Mouse (Mus musculus) lung, postnatal 14 days (tissue): ENCODE data around the gene Fundc2.
A peak's percentile ranks its signal among the peaks of the same experiment; 100 is the strongest.

Experiments used
- DNase-seq: peaks from one replicate; pipeline ENCODE4 v3.0.0; 2021

The Fundc2 gene

DNA sequence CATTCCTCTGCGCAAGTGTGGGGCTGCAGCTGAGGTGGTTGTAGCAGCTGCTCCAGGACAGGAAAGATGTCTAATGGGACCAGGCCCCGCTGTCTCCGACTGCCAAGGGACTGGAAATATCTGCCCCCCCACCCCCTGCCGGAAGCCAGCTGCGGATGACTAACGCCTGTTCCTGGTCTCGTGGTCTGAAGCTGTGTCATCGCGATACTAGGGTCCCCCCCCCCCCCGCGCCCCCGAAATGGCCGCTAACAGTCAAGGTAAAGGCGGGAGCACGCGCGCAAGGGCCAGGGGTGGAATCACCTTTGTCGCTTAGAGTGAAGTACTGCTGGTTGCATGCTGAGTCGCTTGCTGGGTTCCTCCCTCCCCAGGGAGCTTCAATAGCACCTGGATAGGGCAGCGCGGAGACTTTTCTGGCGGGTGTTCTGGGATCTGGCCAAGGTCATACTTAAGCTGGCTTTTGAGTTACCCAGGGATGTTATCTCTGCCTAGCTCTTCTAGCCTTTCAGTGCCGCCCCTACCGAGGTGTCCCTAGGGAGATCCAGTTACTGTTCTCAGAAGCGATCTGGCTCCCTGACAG, at the start of gene Fundc2, which contains the start of gene F8:
TSS of gene Fundc2 (plus strand) at position 205 of the 577 bp plus-strand sequence.
TSS of gene F8 (minus strand) at position 421 of the 577 bp plus-strand sequence.
- peak; percentile 77 for DNase-seq

DNA sequence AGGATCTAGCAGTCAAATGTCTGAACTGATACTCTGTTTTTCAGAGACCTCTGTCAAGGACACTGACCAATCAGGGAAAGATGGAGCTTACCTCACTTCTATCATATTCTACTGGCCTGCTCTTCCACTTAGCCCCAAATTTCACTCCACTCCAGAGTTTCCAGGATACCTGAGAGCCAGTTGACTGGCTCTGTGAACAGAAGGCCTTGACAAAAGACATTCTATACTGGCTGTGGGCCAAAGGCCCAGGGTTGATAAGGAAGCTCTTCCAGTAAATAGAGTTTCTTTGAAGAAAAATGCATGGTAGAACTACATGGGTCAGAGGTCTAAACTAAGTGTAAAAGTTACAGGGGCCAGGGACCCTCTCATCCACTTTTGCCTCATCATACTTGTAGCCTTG, 12.0 kb upstream of the Fundc2 start:
- DNase-seq = no peak

DNA sequence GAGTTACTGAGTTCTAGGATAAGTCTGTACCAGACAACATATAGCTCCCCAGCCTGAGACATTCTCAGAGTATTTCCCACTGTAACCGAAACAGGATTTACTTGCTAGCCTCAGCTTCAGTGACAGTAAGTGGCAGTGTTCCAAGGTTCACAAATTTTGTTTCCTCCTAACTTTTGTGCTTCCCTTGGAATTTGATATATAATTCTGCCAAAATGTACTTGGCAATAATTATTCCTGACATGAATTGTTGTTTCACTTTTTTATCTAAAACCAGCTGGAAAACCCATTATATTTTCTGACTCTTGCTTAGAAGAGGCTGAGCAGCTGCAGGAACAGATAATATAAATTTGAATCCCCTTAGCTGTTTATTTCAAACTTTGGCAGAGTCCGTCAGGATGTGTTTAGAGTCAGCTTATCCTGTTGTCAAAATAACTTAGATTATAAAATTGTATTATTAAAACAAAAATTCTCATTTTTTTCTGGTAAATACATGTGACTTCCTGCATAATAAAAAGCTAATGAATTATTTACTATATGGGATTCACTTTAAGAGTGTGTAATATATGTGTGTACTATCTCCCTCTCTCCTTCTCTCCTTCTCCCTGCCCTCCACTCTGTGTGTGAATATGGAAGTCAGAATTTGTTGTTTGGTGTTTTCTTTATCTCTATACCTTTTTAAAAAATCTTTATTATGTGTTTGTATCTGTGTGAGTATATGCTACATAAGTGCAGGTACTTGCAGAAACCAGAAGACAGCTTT, 9.4 kb upstream of the Fundc2 start:
- DNase-seq = no peak

DNA sequence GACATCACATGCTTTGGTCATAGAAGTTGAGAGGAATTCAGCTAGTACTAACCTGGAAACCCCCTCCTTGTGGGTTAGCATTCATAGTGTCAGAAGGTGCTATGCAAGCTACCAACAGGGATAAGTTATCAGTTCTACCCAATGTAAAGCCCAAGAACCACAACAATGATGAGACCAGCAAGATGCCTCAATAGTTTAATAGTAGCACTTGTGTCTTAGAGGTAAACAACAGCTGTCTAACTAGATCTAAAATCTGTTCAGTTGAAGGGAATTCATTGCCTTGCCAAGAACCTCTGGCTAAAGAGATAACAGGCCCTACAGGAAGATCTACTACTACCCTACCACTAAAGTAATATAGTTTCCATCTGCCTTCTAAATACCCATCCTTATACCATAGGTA, 5.4 kb upstream of the Fundc2 start:
- DNase-seq = no peak

DNA sequence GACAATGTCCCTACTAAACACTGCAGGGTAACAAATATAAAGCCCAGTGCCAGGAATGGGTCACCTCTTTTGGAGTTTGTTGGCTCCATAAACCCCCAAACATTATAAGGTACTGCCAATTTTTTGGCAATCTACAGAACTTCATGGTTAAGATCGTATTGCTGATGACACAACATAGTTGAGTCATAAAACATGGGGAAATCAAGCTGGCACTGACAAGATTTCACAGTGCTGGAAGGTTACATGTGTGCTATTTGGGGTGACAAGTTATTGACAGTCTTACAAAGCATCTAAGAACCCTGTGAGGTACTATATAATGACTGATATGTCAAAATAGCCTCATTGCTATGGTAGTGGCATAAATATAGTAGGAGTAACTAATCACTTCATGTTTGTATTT, 1.0 kb upstream of the Fundc2 start:
- no peak for DNase-seq

DNA sequence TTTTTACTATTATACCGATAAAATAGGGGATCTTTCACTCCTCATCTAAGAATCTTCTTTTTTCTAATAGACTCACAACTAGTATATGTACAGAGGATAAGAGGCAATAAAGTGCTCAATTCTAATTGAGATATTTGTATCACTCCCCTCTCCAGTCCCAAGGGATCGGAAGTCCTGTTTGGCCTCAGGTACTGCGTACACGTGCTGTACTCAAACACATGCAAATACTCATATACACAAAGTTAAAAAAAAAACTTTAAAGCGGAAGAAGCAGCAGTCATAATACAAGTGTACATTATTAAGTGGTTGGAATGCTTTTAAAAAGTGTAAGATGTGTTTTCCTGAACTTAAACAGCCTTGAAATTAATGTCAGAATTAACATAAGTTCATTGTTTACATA, 500 bp upstream of the Fundc2 start:
- DNase-seq = no peak

DNA sequence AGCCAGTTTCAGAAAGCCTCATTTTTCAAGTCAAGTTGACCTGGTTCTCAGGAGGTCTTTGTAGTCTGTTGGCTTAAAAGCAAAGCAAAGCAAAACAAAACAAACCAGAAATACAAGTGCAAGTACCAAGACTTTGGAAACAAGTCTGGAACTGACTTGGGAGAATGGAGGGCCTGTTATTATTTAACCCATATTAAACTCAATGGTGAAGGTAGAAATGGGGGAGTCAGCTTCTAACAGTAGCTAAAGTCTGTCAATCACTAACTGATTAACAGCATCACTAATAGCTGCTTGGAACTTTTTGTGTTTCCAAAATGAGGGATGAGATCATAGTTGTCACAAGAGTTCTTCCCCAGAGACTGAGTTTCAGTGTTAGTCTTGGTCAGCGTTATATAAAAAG, 17.3 kb downstream of the Fundc2 start:
- no peak for DNase-seq

DNA sequence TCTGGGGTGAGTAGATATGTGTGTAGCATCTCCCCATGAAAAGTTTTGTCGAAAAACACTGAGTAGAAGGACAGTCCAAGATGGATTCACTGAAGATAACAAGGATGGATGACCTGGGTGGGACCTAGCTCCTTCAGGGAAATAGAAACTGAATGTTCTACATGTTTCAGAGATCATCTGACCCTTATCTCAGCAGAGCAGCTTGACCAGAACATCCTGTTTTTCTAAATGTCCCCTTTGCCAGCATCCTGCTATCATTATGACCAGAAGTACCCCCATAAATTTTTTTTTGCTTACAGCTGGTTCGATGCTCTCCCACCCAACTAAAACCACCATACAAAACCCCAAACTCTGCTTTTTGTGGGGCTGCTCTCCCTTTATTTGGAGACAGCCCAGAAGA, 20.5 kb downstream of the Fundc2 start:
- DNase-seq = peak; percentile 3

DNA sequence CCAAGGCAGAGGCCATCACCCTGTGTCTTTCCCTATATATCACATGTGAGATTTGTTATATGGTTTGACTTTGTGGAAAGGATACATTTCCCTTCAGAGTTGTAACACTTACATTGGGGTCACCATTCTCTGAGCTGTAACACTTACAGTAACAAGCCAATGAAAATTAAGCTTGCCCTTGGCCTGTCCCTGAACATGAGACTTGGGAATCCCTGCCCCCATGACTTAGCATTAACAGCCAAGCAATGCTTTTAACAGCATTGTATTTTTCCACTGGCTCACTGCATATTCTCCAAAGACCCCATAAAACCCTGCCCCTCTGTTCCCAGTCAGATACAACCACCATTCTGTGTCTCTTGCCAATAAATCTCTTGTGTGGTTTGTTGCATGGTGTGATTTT, 21.2 kb downstream of the Fundc2 start:
- no peak for DNase-seq

DNA sequence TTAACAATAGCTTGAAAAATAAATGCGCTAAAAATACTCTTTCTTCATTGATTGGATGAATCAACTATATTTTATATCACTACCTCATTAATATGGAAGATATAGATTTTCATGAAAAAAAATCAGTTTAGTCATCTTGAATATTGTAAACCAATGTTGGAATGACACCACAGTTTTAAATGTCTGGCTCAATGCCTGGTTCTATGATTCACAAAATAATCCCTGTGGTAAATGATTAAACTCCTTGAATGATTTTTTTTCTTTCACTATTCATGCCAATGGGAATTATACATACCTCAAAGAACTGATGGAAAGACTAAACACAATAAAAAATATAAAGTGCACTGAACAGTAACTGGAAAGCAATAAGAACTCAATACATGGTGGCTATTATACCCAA, 27.5 kb downstream of the Fundc2 start:
- no peak for DNase-seq

DNA sequence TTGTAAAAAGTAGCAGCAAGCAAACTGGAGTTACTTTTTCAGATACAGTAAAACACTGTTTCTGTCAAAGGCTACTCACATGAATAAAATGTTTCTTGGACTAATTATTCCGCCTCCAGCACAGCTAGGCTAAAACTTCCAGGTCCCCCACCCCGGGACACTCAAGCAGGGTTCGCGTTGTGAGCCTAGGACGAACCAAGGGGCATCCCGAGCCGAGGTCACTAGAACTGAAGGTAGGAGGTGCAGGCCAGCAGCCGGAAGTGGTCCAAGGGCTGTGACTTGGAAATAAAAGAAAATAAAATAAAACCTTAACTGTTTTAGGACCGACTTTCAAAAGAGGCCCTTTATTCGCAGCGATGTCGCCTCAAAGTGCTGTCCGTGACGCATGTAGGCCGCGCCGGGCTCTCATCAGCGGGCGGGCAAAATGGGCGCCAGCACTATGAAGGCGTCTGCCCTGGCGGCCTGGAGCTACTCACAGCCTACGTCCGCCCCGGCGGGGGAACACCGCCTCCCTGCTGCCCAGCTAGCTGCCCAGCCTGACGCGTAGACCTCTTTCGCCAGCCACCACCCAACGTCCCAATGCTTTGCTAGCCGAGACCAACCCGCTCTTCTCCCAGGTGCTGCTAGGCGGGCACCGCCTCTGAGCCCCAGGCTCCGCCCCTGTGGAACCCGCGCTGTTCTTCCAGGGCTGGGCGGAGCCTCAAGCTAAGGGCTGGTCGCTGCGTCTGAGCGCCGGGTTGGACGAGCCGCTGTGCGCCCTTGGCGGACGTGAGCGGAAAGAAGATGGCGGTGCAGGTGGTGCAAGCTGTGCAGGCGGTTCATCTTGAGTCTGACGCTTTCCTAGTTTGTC, 34.0 kb downstream of the Fundc2 start, which contains the start of the genes Cmc4, Mtcp1 and Brcc3:
TSS of gene Cmc4 (minus strand) at position 649 of the 850 bp plus-strand sequence.
TSS of gene Mtcp1 (minus strand) at position 653 of the 850 bp plus-strand sequence.
TSS of gene Brcc3 (plus strand) at position 693 of the 850 bp plus-strand sequence.
- DNase-seq = peak; percentile 85
